Mouse (Mus musculus): ENCODE data around the gene Gsta2. TPM values are rescaled to one million over a fixed set of nuclear protein-coding genes. Genes with fewer than 3 reads are reported as not detected.
"Not testable (repeated sequence)": the region's sequence is repeated elsewhere in the genome, so short reads cannot be mapped to it uniquely, and the experiment has no call there.

Gene Gsta2
- total RNA-seq, 2 experiments from 2014 or later, result not detected

GRCm38 (mm10) chr9:78337050-78337449, 18.5 kb downstream of the Gsta2 start:
- intact Hi-C loops (cut with DNase I); DNase-seq (ENCODE audit: low spot score in 2 of 2): not testable (repeated sequence)

- intact Hi-C loops (cut with DNase I); DNase-seq (ENCODE audit: low spot score in 2 of 2): not testable (repeated sequence)
Observed at GRCm38 (mm10) chr9:78327289-78327688, 28.3 kb downstream of the Gsta2 start, which contains the start of gene Omt2b. Gene Omt2b, plus strand, starts transcription at chr9:78327589.

GRCm38 (mm10) chr9:78319499-78319898, 36.1 kb downstream of the Gsta2 start:
- DNase-seq (ENCODE audit: low spot score in 2 of 2), result no peak
- intact Hi-C loops (cut with DNase I), result no loop called here

GRCm38 (mm10) chr9:78314696-78315095, 40.9 kb downstream of the Gsta2 start, which contains the start of gene Omt2a:
Gene Omt2a, minus strand, starts transcription at chr9:78314796.
- no peak for DNase-seq (ENCODE audit: low spot score in 2 of 2)
- intact Hi-C loops (cut with DNase I), result no loop called here

- intact Hi-C loops (cut with DNase I); DNase-seq (ENCODE audit: low spot score in 2 of 2): not testable (repeated sequence)
Observed at GRCm38 (mm10) chr9:78308122-78308521, 47.5 kb downstream of the Gsta2 start.

GRCm38 (mm10) chr9:78299143-78299542, 56.4 kb downstream of the Gsta2 start:
- intact Hi-C loops (cut with DNase I); DNase-seq (ENCODE audit: low spot score in 2 of 2): not testable (repeated sequence)

GRCm38 (mm10) chr9:78298232-78298631, 57.4 kb downstream of the Gsta2 start:
- DNase-seq (ENCODE audit: low spot score in 2 of 2), result no peak
- intact Hi-C loops (cut with DNase I), result no loop called here

- intact Hi-C loops (cut with DNase I), result not testable (repeated sequence)
Observed at GRCm38 (mm10) chr9:78296089-78296488, 59.5 kb downstream of the Gsta2 start.

GRCm38 (mm10) chr9:78294781-78295180, 60.8 kb downstream of the Gsta2 start:
- intact Hi-C loops (cut with DNase I); DNase-seq (ENCODE audit: low spot score in 2 of 2): not testable (repeated sequence)

More at GRCm38 (mm10) chr9:78296089-78296488, 59.5 kb downstream of the Gsta2 start:
- peak in 1 of 2 experiments; percentile 45 for DNase-seq (ENCODE audit: low spot score in 2 of 2)

GRCm38 (mm10) chr9:78293683-78294082, 61.9 kb downstream of the Gsta2 start:
- DNase-seq (ENCODE audit: low spot score in 2 of 2); intact Hi-C loops (cut with DNase I): not testable (repeated sequence)

- intact Hi-C loops (cut with DNase I); DNase-seq (ENCODE audit: low spot score in 2 of 2): not testable (repeated sequence)
Observed at GRCm38 (mm10) chr9:78292462-78292861, 63.1 kb downstream of the Gsta2 start.

- intact Hi-C loops (cut with DNase I), result not testable (repeated sequence)
Observed at GRCm38 (mm10) chr9:78289723-78290122, 65.9 kb downstream of the Gsta2 start, which contains the start of gene Gm10639. Gene Gm10639, plus strand, starts transcription at chr9:78289923.

GRCm38 (mm10) chr9:78289063-78289462, 66.5 kb downstream of the Gsta2 start:
- intact Hi-C loops (cut with DNase I); DNase-seq (ENCODE audit: low spot score in 2 of 2): not testable (repeated sequence)

More at GRCm38 (mm10) chr9:78289723-78290122, 65.9 kb downstream of the Gsta2 start, which contains the start of gene Gm10639:
- not testable (repeated sequence) for DNase-seq (ENCODE audit: low spot score in 2 of 2)

GRCm38 (mm10) chr9:78282002-78282711, 73.4 kb downstream of the Gsta2 start:
- DNase-seq (ENCODE audit: low spot score in 2 of 2); intact Hi-C loops (cut with DNase I): not testable (repeated sequence)

Other genes starting within 250 kb of the Gsta2 start
- gene Fbxo9, start 246.7 kb downstream of the Gsta2 start, total RNA-seq (2021), result 100 to 1,000 TPM; 118 to 122 TPM
- gene Ick, start 246.6 kb downstream of the Gsta2 start, total RNA-seq (2021), result 10 to 100 TPM; 23.1 to 23.2 TPM
- gene Gsta4, start 173.0 kb downstream of the Gsta2 start, total RNA-seq (2021), result 10 to 100 TPM; 34.9 to 36.3 TPM
- gene Gsta1, start 125.1 kb downstream of the Gsta2 start, total RNA-seq (2021), result not detected
- not detected for gene Gm3776, start 98.7 kb downstream of the Gsta2 start, total RNA-seq (2021)
- gene Gm10639, start 65.9 kb downstream of the Gsta2 start, total RNA-seq (2021), result not detected
- not detected for gene Omt2a, start 41.0 kb downstream of the Gsta2 start, total RNA-seq (2021)
- gene Omt2b, start 28.2 kb downstream of the Gsta2 start, total RNA-seq (2021), result not detected
- not detected for gene Dppa5a, start 12.4 kb upstream of the Gsta2 start, total RNA-seq (2021)
- not detected for gene Ooep, start 22.9 kb upstream of the Gsta2 start, total RNA-seq (2021)
- gene Ddx43, start 40.0 kb upstream of the Gsta2 start, total RNA-seq (2021), result not detected
- under 1 TPM; 0.53 to 0.77 TPM for gene Cgas, start 87.4 kb upstream of the Gsta2 start, total RNA-seq (2021)
- 10 to 100 TPM; 24.1 to 26.6 TPM for gene Mto1, start 92.4 kb upstream of the Gsta2 start, total RNA-seq (2021)
- gene Gm17324, start 93.0 kb upstream of the Gsta2 start, total RNA-seq (2021), result 1 to 10 TPM in 1 of 2 experiments, under 1 TPM in 1; 0.74 to 1.3 TPM
- gene Eef1a1, start 133.4 kb upstream of the Gsta2 start, total RNA-seq (2021), result 1,000 to 10,000 TPM; 2,769 to 2,846 TPM
- 10 to 100 TPM; 17.6 to 19.2 TPM for gene Slc17a5, start 232.3 kb upstream of the Gsta2 start, total RNA-seq (2021)

All from left cerebral cortex, postnatal 14 days (tissue).